Mouse (Mus musculus): Measurements from ENCODE around the gene Cox8c. TPM values are rescaled to one million over a fixed set of nuclear protein-coding genes. Genes with fewer than 3 reads are reported as not detected.

Gene Cox8c
- not detected in 2 replicates for polyA plus RNA-seq (2015; fragmentation: Nextera tagmentation; extraction: Ambion mirVana)

DNA sequence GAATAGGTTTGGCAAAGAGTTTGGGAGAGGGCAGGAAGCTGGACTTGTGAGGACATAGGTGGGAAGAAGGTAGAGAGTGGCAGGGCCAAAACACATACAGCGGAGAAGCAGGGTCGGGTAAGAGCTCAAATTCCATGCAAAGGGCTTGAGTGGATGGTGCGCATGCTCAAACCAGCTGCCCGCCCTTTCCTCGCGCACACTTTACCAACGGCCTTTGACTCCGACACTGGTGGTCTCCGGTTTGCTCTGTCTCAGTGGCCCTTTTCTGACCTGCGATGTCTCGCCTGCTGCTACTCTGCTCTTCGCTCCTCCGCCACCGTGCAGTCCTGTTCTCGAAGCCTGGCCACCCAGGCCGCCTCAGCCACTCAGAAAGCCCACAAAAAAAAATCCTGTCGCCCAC, at the start of gene Cox8c:
Gene Cox8c (plus strand): TSS at position 226 of the 400 bp plus-strand sequence.
- no peaks in the 10 kb centered on the region for H3K36me3 ChIP-seq
- ATAC-seq (ENCODE audit: insufficient number of reproducible peaks, insufficient read depth, low FRiP score, low TSS enrichment, low read depth), result no peak
- WGBS, result 91% methylated on average over 17 of the region's 17 CpGs
- H3K9ac ChIP-seq, result no peak within 1 kb of the TSS
- H3K27ac ChIP-seq, result no peak within 1 kb of the TSS
- no peak within 1 kb of the TSS for H3K4me2 ChIP-seq
- no peaks in the 10 kb centered on the region for H3K4me1 ChIP-seq
- H3K27me3 ChIP-seq, result no peaks in the 10 kb centered on the region
- H3K4me3 ChIP-seq, result no peak within 1 kb of the TSS
- no peaks in the 10 kb centered on the region for H3K9me3 ChIP-seq

GRCm38 (mm10) chr12:102860806-102861205, 38.3 kb upstream of the Cox8c start:
- no peaks in the 10 kb centered on the region for H3K4me1 ChIP-seq
- H3K27ac ChIP-seq, result no peak overlapping the region
- H3K4me2 ChIP-seq, result no peak overlapping the region
- ATAC-seq (ENCODE audit: insufficient number of reproducible peaks, insufficient read depth, low FRiP score, low TSS enrichment, low read depth), result no peak
- no peak overlapping the region for H3K9ac ChIP-seq
- no peak overlapping the region for H3K4me3 ChIP-seq
- H3K27me3 ChIP-seq, result no peaks in the 10 kb centered on the region
- no peaks in the 10 kb centered on the region for H3K36me3 ChIP-seq
- H3K9me3 ChIP-seq, result no peaks in the 10 kb centered on the region

DNA sequence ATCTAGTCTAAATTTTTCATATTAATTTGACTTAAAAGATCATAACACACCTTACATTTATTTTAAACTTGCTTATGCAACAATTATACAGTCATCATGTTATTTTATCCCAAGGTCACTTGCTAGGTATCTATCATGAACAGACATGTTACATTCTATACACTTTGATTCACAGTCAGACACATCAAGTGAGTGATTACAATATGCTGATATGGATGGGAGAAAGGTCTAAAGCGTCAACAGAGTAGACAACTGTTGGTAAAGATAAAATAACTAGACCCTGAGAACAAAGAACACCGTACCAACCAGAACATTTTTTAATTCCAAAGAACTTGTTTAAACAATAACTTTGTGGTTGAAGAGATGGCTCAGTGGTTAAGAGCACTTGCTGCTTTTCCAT, 29.3 kb upstream of the Cox8c start:
- no peaks in the 10 kb centered on the region for H3K9me3 ChIP-seq
- no peak overlapping the region for H3K4me2 ChIP-seq
- no peak overlapping the region for H3K9ac ChIP-seq
- no peaks in the 10 kb centered on the region for H3K36me3 ChIP-seq
- no peaks in the 10 kb centered on the region for H3K27me3 ChIP-seq
- WGBS, result 84% methylated on average over 2 of the region's 2 CpGs
- H3K4me3 ChIP-seq, result no peak overlapping the region
- H3K27ac ChIP-seq, result no peak overlapping the region
- ATAC-seq (ENCODE audit: insufficient number of reproducible peaks, insufficient read depth, low FRiP score, low TSS enrichment, low read depth), result no peak
- no peaks in the 10 kb centered on the region for H3K4me1 ChIP-seq

DNA sequence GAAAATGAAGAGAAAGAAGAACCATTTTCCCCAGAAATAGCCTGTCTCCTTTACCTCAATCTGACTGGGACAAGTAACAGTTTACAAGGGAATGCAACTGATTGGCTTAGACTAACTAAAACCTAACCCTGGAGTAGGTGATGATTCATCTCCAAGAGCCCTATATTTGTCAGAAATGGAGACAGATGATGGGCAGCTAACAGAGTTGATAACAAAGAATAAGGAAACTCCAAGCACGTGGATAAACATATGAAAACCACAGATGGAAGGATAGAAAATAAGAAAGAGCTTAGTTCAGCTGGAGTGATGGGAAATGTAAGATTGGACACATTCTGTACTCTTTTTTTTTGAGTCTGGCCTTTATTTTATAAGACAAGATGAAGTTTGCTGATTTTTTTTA, 28.6 kb upstream of the Cox8c start:
- no peaks in the 10 kb centered on the region for H3K27me3 ChIP-seq
- WGBS, result 90% methylated on average over 1 of the region's 1 CpGs
- no peak overlapping the region for H3K4me2 ChIP-seq
- ATAC-seq (ENCODE audit: insufficient number of reproducible peaks, insufficient read depth, low FRiP score, low TSS enrichment, low read depth), result no peak
- H3K36me3 ChIP-seq, result no peaks in the 10 kb centered on the region
- H3K9me3 ChIP-seq, result no peaks in the 10 kb centered on the region
- H3K9ac ChIP-seq, result no peak overlapping the region
- no peak overlapping the region for H3K4me3 ChIP-seq
- peaks cover 1% of the 10 kb centered on the region; the same call in 1 of the 2 replicates for H3K4me1 ChIP-seq
- no peak overlapping the region for H3K27ac ChIP-seq

GRCm38 (mm10) chr12:102877301-102878030, 21.6 kb upstream of the Cox8c start:
- peak overlapping the region; percentile 95 for H3K9ac ChIP-seq
- H3K27ac ChIP-seq, result peak overlapping the region; percentile 95
- no peaks in the 10 kb centered on the region for H3K36me3 ChIP-seq
- no peaks in the 10 kb centered on the region for H3K27me3 ChIP-seq
- no peaks in the 10 kb centered on the region for H3K9me3 ChIP-seq
- peak; percentile 69 for ATAC-seq (ENCODE audit: insufficient number of reproducible peaks, insufficient read depth, low FRiP score, low TSS enrichment, low read depth)
- H3K4me2 ChIP-seq, result peak overlapping the region; percentile 80
- H3K4me1 ChIP-seq, result peaks cover 15% of the 10 kb centered on the region
- peak overlapping the region; percentile 86 for H3K4me3 ChIP-seq
- under 1% methylated on average over 66 of the region's 70 CpGs for WGBS

GRCm38 (mm10) chr12:102878031-102878823, 20.9 kb upstream of the Cox8c start, which contains the start of gene Btbd7:
Btbd7 (minus strand) TSS chr12:102878471.
- peak within 1 kb of the TSS; percentile 95 for H3K27ac ChIP-seq
- peak within 1 kb of the TSS; percentile 86 for H3K4me3 ChIP-seq
- no peaks in the 10 kb centered on the region for H3K9me3 ChIP-seq
- H3K36me3 ChIP-seq, result no peaks in the 10 kb centered on the region
- WGBS, result under 1% methylated on average over 95 of the region's 95 CpGs
- H3K4me2 ChIP-seq, result peak within 1 kb of the TSS; percentile 80
- H3K27me3 ChIP-seq, result no peaks in the 10 kb centered on the region
- H3K9ac ChIP-seq, result peak within 1 kb of the TSS; percentile 95
- ATAC-seq (ENCODE audit: insufficient number of reproducible peaks, insufficient read depth, low FRiP score, low TSS enrichment, low read depth), result peak; percentile 97
- H3K4me1 ChIP-seq, result peaks cover 15% of the 10 kb centered on the region

GRCm38 (mm10) chr12:102878901-102879300, 20.2 kb upstream of the Cox8c start:
- Histone ChIP-seq H3K27me3 (no peaks in the 10 kb centered on the region), H3K9me3 (no peaks in the 10 kb centered on the region), H3K27ac (peak overlapping the region; percentile 91), H3K4me3 (peak overlapping the region; percentile 86), H3K4me2 (peak overlapping the region; percentile 80), H3K9ac (peak overlapping the region; percentile 95), H3K4me1 (peaks cover 15% of the 10 kb centered on the region), H3K36me3 (no peaks in the 10 kb centered on the region)
- ATAC-seq (ENCODE audit: insufficient number of reproducible peaks, insufficient read depth, low FRiP score, low TSS enrichment, low read depth), result no peak
- 26% methylated on average over 7 of the region's 7 CpGs for WGBS

DNA sequence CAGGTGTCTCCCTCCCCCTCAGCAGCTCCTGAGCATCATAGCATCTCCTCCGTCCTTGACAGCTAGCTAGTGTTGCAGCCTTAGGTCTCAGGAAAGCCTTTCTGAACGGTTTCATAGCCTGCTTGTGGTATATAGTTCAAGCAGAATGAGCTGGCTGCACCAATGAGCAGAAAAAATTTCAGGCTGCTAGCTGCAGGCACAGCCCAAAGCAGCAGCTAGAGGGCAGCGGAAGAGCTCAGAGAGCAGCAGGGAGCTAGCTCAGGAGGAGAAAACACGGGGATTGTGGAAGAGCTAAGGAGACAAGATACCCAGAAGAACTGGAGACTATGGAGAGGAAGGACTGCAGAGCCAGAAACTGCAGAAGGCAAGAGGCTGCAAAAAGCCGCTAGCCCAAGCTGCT, 13.4 kb upstream of the Cox8c start:
- no peak overlapping the region for H3K4me3 ChIP-seq
- 19% methylated on average over 5 of the region's 5 CpGs for WGBS

GRCm38 (mm10) chr12:102887366-102887765, 11.8 kb upstream of the Cox8c start:
- H3K9ac ChIP-seq, result no peak overlapping the region
- no peaks in the 10 kb centered on the region for H3K4me1 ChIP-seq
- no peaks in the 10 kb centered on the region for H3K27me3 ChIP-seq
- H3K27ac ChIP-seq, result no peak overlapping the region
- no peak overlapping the region for H3K4me2 ChIP-seq
- no peaks in the 10 kb centered on the region for H3K36me3 ChIP-seq
- 57% methylated on average over 10 of the region's 10 CpGs for WGBS
- ATAC-seq (ENCODE audit: insufficient number of reproducible peaks, insufficient read depth, low FRiP score, low TSS enrichment, low read depth), result no peak
- H3K9me3 ChIP-seq, result no peaks in the 10 kb centered on the region
- H3K4me3 ChIP-seq, result no peak overlapping the region

More for the DNA sequence above, 13.4 kb upstream of the Cox8c start:
- no peak for ATAC-seq (ENCODE audit: insufficient number of reproducible peaks, insufficient read depth, low FRiP score, low TSS enrichment, low read depth)
- no peaks in the 10 kb centered on the region for H3K9me3 ChIP-seq
- no peak overlapping the region for H3K4me2 ChIP-seq
- H3K36me3 ChIP-seq, result no peaks in the 10 kb centered on the region
- H3K27me3 ChIP-seq, result no peaks in the 10 kb centered on the region
- H3K4me1 ChIP-seq, result no peaks in the 10 kb centered on the region
- H3K27ac ChIP-seq, result no peak overlapping the region
- 0 out of 2 replicates have a peak overlapping the region, but pooled peaks have one; percentile 21 for H3K9ac ChIP-seq

GRCm38 (mm10) chr12:102888568-102888967, 10.5 kb upstream of the Cox8c start:
- Histone ChIP-seq H3K9ac (no peak overlapping the region), H3K27me3 (no peaks in the 10 kb centered on the region), H3K4me1 (no peaks in the 10 kb centered on the region), H3K36me3 (no peaks in the 10 kb centered on the region), H3K27ac (no peak overlapping the region), H3K9me3 (no peaks in the 10 kb centered on the region), H3K4me3 (no peak overlapping the region), H3K4me2 (no peak overlapping the region)
- ATAC-seq (ENCODE audit: insufficient number of reproducible peaks, insufficient read depth, low FRiP score, low TSS enrichment, low read depth), result no peak
- WGBS, result 56% methylated on average over 5 of the region's 5 CpGs

DNA sequence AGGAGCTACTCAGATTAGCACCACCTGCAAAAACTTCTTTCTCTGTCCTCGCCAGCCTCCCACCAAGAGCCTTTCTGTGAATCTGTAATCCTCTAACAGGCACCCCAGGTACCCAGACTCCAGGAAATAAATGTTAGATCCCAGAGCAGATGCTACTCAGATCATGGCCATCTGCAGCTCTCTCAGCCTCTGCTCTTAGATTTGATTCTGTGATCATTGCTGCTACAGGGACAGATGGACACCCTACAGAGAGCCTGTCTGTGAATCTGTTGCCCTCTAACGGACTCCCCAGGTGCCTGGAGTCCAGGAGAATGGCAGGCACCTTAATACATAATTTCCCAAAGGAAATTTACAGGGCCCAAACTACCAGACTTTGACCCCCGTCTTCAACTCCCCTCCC, 9.1 kb downstream of the Cox8c start:
- Histone ChIP-seq H3K4me1 (no peaks in the 10 kb centered on the region), H3K9ac (no peak overlapping the region), H3K27me3 (no peaks in the 10 kb centered on the region), H3K27ac (no peak overlapping the region), H3K36me3 (no peaks in the 10 kb centered on the region), H3K4me2 (no peak overlapping the region), H3K4me3 (no peak overlapping the region), H3K9me3 (no peaks in the 10 kb centered on the region)
- no peak for ATAC-seq (ENCODE audit: insufficient number of reproducible peaks, insufficient read depth, low FRiP score, low TSS enrichment, low read depth)
- WGBS, result 34% methylated on average over 3 of the region's 3 CpGs

DNA sequence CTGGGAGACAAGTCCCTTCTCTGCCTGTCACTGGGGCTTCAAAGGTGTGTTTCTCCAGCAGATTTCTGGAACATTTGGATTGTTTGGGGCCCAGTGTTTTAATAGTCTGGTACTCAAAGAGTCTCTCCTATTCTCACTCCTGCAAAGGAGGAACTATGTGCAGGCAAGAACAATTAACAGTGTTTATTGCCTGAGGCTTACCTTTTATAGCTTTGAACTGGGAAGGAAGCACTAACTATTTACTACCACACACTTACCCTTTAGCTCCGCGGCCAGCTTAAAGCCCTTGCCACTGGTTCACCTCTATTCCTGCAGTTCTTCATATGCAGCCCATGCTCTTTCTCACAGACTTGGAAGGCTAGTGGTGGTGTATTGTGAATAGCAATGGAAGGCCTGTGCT, 17.0 kb downstream of the Cox8c start:
- H3K9me3 ChIP-seq, result no peaks in the 10 kb centered on the region
- no peak overlapping the region for H3K4me3 ChIP-seq
- no peaks in the 10 kb centered on the region for H3K4me1 ChIP-seq
- H3K9ac ChIP-seq, result no peak overlapping the region
- ATAC-seq (ENCODE audit: insufficient number of reproducible peaks, insufficient read depth, low FRiP score, low TSS enrichment, low read depth), result no peak
- no peak overlapping the region for H3K27ac ChIP-seq
- H3K36me3 ChIP-seq, result no peaks in the 10 kb centered on the region
- H3K4me2 ChIP-seq, result no peak overlapping the region
- H3K27me3 ChIP-seq, result no peaks in the 10 kb centered on the region
- whole genome bisulfite sequencing, result 72% methylated on average over 2 of the region's 2 CpGs
